Mouse (Mus musculus) testis, postnatal 10 days (tissue): ENCODE data around the gene Kbtbd12.

Experiments used
- DNase-seq: peaks from one replicate; pipeline ENCODE4 v3.0.0; 2021; ENCODE audit warnings: low spot score

The Kbtbd12 gene

DNA sequence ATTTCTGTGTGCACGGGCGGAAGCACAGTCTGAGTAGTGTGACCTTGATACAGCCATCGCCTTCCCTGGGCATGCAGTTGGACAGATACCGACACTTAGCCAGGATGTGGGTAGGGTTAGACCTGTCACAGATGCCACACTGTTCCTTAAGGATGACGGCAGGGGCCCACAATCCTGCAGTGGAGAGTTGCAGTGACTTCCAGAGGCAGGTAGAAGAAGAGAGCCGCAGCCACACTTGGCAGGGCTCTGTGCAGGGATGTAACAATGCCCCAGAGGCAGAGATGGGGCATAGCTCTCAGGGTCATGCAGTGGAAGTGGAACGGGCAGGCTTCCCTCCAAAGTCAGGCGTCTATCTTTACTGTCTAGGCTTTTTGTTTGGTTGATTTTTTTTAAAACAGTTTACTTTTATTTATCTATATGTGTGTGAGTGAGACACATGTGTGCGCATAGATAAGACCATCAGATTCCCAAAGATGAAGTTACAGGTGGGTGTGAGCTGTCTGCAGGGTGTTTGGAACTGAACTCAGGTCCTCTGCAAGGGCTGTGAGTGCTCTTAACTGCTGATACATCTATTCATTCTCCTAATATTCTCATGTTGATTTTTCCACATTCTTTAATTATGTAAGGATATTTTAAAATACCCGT, 89.2 kb downstream of the Kbtbd12 start:
- peak; percentile 33 for DNase-seq

DNA sequence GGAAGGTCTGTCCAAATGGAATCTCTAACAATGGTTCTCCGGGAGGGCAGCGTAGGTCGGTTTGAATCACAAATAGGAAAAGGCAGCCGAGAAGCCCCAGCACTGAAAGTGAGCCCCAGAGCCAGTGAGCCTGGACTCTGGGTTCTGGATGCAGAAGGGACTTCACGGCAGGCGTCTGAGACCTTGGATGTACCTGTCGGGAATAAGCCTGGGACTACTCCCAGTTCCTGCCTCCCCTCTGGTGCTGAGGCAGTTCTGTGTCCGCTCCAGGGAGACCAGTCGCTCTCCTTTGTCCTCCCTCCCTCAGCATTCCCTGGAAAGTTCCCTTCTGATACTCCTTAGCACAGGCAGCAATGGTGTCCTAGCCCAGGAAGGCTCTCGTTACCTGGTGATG, 92.4 kb downstream of the Kbtbd12 start:
- DNase-seq: peak; percentile 26

DNA sequence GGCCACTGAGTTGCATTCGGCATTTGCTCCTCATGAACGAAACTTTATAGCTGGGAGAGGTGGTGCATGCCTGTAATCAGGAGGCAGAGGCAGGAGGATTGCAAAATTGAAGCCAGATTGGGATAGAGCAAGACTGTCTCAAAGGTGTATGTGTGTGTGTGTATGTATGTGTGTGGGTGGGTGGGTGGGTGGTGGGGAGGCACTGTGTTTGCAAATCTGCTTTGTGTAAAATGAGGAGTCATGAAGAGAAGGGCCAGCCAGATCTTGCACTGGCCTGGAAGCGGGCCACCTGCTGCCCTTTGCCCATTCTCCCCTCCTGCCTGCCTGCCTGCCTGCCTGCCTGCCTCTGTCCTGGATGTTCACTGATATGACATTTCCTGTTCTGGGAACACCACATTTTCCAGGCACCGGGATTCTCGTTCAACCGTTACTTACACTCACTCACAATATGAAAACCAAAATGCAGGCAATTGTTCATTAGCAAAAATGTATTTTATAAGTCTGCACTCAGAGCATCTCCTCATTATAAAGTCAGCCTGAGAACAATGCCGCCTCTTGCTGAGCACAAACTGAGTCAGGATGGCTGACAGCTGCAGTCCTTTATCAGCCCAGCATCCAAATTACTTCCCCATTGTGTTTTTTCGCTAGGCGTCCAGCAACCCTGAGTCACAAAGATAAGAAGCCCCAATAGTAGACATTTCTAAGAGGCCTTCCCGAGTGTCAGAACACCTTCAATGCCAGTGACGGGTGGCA, 92.9 kb downstream of the Kbtbd12 start:
- peak; percentile 33 for DNase-seq

DNA sequence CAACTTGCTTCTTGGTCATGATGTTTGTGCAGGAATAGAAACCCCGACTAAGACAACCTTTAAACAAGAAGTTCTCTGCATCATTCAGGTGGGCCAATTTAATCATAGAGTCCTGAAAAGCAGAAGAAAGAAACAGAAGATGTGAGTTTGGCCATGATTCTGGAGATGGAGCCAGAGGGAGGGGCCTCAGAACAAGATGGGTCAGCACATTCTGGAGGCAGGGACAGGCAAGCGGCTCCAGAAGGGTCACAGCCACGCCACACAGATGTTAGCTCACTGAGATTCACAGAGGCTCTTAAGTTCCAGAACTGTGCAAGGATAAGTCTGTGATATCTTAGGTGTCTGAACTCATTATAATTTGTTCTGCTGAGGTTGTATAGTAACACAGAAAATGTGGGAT, 93.5 kb downstream of the Kbtbd12 start:
- peak; percentile 7 for DNase-seq

DNA sequence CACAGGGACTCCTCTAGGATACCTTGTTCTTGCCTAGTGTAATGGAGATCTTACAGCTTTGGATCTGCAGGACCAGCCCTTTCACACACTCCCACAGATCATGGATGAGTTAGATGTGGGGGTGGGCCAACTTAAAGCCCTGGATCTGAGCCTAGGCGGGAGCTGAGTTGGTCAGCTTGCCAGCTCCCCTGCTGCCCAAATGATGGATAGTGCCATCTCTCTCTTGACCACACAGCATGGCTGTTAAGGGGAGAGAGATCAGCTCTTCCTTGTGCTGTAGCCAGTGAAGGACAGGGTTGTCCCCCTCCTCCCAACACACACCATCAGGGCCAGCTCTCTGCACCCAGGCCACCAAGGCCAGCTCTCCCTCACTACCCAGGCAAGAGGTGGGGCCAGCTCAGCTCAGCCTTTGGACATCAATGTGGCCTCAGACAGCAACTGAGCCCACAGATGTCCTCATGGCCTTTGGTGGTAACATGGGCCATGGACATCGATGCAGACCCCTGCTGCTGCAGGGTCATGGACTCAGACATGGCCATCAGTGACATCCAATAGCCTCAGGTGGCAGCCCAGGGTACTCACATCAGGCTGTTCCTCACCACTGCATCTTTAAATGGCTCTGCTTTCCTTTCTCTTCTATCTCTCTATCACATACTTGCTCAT, 97.5 kb downstream of the Kbtbd12 start:
- DNase-seq: peak; percentile 31

DNA sequence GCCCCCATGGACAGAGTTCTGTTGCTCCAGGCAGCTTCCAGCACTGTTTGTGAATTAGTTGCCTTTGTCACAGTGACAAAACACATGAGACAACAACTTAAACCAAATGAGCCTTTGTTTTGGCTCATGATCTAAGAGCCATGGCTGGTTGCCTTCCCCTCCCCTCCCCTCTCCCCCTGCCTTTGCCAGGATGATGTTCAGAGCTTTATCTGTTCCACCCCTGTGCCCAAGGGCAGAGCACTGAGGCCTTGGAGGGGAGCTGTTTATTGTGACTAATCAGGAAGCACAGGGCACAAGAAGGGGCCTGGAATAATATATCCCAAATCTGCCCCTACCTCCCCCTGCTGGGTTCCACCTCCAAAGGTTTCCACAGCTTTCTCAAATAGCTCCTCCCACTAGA, 107.4 kb downstream of the Kbtbd12 start:
- DNase-seq: peak; percentile 40

DNA sequence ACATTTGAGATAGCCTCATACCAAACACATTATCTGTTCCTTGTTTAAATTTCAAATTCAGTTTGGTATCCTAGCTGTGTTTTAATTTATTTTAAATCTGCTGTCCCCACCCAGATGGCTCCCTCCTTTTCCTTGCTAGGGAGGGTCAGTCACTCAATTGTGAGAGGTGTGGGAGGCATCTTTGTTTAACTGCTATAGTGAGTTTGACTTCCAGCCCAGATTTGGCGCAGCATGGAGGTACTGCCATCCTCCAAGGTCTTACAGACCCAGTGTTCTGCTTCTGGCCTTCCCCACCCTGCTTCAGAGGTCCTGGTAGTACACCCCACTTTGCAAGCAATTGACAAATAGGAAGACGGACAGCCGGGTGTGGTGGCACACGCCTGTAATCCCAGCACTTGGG, 113.7 kb downstream of the Kbtbd12 start:
- DNase-seq: peak; percentile 32

DNA sequence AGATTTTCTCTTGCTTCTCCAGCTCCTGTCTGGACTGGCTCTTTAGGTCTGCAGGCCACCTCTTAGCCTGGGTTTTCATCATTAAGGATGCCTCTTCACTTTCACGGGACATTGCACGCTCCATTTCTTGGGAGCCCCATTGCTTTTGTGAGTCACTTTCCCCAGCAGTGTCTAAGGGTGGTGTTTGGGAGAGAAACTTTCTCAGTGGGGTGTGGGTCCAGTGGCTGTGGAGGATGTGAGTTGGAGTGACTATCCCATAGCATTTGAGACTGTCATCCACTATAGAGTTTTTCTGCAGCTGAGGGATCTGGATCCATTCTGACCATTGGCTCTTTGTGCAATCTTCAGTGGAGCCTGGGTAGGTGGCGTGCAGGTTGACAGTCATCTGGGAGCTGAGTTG, 114.3 kb downstream of the Kbtbd12 start:
- peak; percentile 15 for DNase-seq

DNA sequence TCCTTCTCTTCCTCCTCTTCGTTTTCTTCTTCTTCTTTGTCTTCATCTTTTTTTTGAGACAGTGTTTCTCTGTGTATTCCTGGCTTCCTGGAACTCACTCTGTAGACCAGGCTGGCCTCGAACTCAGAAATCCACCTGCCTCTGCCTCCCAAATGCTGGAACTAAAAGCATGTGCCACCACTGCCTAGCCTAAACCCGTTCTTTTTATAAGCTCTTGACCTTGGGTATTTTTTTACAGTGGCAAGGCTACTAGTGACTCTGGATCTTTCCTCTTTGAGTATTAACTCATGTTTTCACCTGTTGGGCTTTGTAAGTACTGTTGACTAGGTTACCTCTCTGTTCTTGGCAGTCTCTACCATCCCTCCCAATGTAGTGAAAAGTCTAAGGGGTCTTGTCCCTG, 114.7 kb downstream of the Kbtbd12 start:
- peak; percentile 2 for DNase-seq

DNA sequence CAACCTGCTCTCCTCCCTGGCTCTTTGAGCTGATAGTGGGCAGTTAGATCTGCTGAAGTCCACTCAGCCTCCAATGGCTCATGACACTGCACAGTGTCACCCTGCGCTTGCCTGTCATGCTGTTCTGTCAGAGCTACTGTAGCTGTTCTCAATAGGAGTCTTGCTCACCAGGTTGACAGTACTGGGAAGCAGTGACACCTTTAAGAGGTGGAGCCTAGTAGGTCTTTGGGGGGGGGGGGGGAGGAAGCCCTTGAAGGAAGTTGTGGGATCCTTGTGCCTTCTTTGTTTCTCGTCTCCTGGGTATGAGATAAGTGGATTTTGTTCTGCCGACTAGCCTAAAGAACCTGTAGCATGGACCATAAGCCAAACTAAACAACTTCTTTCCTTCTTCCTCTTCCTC, 115.1 kb downstream of the Kbtbd12 start:
- peak; percentile 28 for DNase-seq

DNA sequence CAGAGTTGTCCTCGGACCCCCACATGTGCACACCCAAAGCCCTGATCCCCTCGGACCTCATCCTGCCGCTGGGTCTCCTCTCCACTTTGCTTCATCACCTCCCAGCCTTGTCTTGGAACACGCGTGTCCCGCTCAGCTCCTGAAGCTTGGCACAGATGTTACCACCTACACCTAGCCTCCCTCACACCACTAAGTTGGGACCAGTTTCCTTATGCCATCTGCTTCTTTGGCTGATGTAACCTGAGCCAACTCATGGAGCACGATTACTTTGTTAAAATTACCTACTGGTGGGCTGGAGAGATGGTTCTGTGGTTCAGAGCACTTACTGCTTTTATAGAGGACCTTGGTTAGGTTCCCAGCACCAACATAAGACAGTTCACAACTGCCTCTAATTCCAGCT, 115.9 kb downstream of the Kbtbd12 start:
- DNase-seq: peak; percentile 29

DNA sequence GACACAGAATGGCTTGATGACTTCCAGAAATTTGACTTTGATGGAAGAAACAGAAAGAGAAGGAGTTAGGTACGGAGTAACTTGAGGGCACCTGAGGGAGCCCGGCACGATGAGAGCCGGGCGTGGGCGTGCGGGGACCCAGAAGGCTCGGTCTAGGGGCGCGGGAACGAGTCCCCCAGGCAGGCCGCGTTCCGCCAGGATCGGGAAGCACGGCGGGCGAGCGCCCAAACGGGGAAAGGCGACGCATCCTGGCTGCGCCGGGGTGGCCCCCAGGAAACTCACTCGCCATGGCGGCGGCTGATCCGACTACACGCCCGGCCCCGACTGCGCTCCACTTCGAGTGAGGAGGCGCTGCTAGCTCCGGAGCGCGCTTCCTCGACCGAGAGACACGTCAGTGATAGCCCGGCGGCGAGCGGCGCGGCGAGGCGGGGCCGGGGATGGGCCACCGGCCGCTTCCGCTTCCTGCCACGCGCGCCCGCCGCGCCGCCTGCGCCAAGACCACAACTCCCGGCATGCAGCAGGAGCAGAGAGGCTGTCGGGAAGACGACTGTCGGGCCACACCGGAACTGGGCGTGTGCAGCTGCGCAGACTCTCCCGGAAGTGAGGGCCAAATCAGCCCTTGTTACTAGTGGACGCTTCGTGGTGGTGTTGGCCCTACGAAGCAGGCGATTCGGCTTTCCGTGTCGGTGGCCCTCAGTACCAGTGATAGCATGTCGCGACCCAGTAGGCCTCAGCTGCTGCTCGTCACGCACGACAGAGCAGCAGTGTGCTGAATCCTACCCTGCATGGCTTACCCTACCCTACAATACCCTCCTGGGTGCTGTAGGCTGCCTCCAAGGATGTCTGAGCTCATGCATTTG, 119.1 kb downstream of the Kbtbd12 start, which contains the start of gene Sec61a1:
Gene Sec61a1 (minus strand): TSS at position 502 of the 860 bp plus-strand sequence.
- peak; percentile 94 for DNase-seq

DNA sequence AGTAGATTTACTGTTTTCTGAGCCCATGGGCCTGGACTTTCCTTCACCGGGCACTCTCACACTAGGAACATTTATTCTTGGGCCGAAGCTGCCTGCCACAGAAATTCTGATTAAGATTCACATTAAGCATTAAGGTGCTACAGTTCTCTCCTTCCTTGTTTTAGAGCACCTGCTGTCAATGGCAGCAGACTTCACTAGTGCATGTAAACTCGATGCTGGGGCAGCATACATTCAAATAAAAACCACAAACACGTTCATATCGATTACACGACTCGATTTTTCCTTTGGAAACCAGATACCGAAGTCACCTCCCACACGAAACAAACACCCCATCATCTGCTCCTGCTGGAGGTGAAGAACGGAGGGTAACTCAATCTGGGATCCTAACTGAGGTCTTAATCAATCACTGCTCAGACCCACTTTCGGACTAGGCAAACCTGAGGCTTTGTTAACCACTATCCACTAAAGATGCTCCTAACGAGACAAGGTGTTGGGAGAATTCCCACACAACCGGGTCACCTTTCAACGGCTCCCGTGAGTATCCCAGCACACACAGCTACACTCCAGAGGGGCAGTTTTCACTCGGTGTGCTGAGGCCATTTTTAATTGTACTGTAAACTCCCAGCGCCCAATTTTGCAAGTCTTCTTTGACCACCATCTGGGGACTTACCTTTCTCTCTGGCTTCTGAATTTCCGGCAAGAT, 119.9 kb downstream of the Kbtbd12 start:
- DNase-seq: peak; percentile 41

DNA sequence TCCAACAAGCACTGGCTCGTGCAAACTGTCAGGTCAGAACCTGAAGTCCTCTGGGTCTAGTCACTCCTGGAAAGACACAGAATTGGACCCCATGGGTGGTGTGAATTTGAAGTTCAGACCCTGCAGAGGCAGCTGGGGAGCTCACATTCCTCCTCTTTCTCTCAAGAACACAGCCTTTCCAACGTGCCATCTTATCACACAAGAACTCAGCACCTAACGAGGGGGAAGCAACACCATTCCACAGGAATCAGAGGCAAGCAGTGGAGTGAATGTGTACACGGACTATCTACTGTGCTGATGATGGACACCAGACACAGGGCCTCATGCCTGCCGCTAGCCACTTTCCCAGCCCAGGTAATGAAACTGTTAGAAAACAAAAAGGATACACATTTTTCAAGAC, 121.1 kb downstream of the Kbtbd12 start:
- peak; percentile 35 for DNase-seq

DNA sequence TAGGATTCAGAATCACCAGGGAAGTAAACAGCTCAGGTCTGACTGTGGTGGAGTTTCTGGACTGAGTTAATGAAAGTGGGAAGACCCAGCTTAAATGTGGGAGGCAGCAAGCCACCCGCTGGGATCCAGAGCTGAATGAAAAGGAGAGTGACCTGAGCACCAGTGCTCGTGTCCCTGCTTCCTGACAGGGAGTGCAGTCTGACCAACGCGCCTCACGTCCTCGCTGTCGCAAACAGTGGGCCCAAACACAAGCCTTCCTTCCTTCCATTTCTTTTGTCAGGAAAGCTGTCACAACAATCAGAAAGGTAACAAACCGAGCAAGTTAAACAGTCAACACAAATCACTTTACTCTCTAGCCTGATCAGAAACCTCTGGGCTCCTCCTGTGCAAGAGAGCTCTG, 121.8 kb downstream of the Kbtbd12 start:
- DNase-seq: peak; percentile 36

DNA sequence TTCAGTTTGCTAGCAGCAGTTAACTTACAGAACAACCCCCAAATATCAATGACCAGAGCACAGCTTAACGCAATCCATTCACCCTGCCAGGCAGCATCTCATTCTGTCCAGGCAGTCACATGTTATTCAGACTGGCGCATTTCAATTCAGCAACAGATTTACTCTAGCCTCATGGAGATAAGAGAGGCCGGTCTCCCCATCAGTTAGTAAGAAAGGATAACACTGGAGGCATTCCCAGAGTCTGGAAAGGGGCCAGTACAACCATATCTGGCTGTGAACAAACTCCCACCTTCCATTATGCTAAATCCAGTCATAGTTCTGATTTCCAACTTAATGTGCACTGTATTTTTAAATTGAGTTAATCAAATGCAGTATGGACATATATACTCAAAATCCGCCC, 123.2 kb downstream of the Kbtbd12 start:
- DNase-seq: peak; percentile 36

DNA sequence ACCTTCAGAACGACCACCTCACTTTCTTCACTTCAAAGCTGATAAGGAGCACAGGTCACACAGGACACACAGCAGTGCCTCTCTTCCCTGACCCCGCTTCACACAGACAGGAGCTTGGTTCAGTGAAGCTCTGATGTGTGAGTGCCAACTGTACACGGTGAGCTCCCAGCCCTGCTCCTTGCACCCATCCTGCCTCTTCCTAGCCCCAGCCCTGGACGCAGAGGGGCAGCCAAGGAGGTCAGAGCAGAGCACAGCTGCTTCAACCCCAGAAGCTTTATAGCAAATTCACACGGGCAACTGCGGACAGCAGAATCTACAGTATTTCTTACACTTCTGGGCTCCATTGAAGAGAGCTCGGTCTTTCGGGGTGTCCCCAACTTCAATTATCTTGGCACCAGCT, 123.8 kb downstream of the Kbtbd12 start:
- DNase-seq: peak; percentile 36

DNA sequence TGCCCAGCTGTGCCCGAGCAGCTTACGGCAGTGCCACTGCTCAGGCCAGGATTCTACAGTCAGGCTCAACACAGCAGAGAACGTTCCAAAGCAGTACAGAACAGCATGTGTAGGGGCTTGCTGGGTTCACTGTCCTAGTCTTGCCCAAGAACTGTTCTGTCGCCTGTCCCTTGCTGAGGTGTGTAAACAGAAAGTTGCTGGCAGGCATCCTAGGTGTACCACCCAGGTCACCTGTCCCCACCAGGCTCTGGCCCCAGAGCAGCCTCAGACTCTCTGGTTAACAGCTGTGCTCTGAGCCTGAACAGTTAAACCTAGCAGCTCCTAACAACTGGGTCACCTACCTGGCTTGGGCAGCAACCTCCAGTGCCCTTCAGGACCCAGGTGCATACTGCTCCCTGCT, 134.7 kb downstream of the Kbtbd12 start:
- no peak for DNase-seq

DNA sequence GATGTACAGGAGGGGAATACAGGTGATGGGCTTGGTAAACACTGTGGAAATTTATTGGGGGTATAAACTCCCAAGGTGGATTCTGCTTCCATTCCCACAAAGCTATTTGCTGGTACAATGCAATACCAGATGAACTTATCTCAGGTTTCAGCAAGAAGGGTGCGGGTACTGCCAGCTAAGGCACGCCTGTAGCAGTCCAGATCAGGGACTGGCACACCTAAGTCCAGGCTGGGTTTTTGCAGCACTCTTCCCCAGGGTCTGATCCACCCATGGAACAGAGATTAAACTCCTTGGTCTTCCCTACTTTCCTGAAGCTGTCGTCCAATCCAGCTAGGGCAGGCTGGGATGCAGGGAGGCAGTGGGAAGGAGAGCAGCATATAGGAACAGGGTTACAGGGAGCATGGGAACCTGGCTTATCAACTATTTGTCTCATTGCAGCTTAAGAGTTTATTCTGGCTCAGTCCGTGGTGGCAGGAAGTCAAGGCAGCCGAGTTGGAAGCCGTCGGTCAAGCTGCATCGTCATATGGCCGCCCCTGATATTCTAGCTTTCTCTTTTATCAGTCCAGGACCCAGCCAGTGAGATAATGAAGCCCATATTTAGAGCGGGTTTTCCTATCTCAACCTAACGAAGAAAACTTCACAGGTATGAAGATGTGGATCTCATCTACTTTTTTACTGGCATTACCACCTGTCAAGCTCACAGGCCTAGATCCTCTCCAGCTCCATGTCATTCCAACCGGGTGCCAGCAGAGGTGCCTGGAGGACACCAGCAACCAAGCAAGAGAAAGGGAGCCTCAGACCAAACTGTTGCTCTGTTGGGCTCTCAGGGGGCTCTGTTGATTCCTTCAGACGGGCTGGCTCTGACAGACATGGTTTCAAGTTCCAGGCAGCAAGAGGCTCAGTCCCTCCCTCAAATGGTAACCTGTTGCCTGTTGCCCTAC, 135.4 kb downstream of the Kbtbd12 start:
- no peak for DNase-seq

DNA sequence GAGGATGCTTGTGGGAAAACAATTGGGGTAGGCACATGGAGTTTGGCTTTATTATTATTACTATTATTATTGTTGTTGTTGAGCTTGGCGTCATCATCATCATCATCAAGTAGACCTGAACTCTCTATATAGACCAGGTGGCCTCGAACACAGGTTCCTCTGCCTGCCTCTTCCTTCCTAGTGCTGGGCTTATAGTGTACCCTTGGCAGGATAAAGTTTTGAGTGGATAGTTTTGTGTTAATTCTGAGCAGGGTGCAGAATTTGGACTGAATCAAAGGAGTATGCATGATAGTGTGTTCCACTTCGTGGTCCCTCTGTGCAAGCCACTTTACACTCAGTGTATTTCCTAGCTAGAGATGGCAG, 137.4 kb downstream of the Kbtbd12 start:
- DNase-seq: no peak
